Mouse (Mus musculus) thymus, adult 2 months (tissue): Measurements from ENCODE around the gene Tmed2. TPM values are rescaled to one million over a fixed set of nuclear protein-coding genes. Genes with fewer than 3 reads are reported as not detected.

Experiments used
- DNase-seq: peaks from one replicate; pipeline ENCODE4 v3.0.0; 2021
- H3K27ac ChIP-seq: fragments of 200-500 bp; 2 replicates; pipeline ENCODE4 v1.5.1; 2012; ENCODE audit warnings: low read length, control low read depth; ENCODE audit not compliant: control insufficient read depth, insufficient read depth
- H3K27me3 ChIP-seq: fragments of 200-500 bp; 2 replicates; pipeline ENCODE4 v1.6.1; 2012; ENCODE audit warnings: mild to moderate bottlenecking, low read length, moderate library complexity, mixed read lengths; ENCODE audit not compliant: control insufficient read depth, insufficient read depth
- H3K36me3 ChIP-seq: fragments of 200-500 bp; 2 replicates; pipeline ENCODE4 v1.6.1; 2012; ENCODE audit warnings: mild to moderate bottlenecking, low read length, moderate library complexity; ENCODE audit not compliant: control insufficient read depth, insufficient read depth
- H3K4me1 ChIP-seq: fragments of 200-500 bp; replicated peaks from 2 replicates; pipeline ENCODE4 v1.6.1; 2012; ENCODE audit warnings: low read length; ENCODE audit not compliant: control insufficient read depth, insufficient read depth
- H3K4me3 ChIP-seq: fragments of 200-500 bp; 2 replicates; pipeline ENCODE4 v1.5.1; 2012; ENCODE audit warnings: mild to moderate bottlenecking, low read length, control low read depth, moderate library complexity; ENCODE audit not compliant: control insufficient read depth, insufficient read depth
- CTCF ChIP-seq: fragments of 200-500 bp; IDR thresholded peaks from 2 replicates; pipeline ENCODE4 v1.5.1; 2012; ENCODE audit warnings: mild to moderate bottlenecking, control low read depth, low read length, moderate library complexity, borderline replicate concordance; ENCODE audit not compliant: control insufficient read depth, poor library complexity, insufficient read depth; ENCODE audit errors: extremely low read depth
- POLR2A ChIP-seq: fragments of 200-500 bp; IDR thresholded peaks from 2 replicates; pipeline ENCODE4 v1.6.1; 2012; ENCODE audit warnings: mild to moderate bottlenecking, low read length, control low read depth, moderate library complexity; ENCODE audit not compliant: control insufficient read depth, poor library complexity, insufficient read depth; ENCODE audit errors: extremely low read depth
- WGBS: fragments of 180-500 bp; shearing (Covaris S2); methylation state at CpG from one replicate; pipeline ENCODE4 v1.1.7; 2018; 5-methylcytosine and 5-hydroxymethylcytosine counted together
- polyA plus RNA-seq: library from polyadenylated mRNA; depleted of rRNA; stranded (reverse); fragments of >200 nt; gene quantifications from 2 replicates; pipeline ENCODE4 v1.2.3, GENCODE M21; 2012

The Tmed2 gene
- polyA plus RNA-seq, 1 experiment, result 134 TPM

DNA sequence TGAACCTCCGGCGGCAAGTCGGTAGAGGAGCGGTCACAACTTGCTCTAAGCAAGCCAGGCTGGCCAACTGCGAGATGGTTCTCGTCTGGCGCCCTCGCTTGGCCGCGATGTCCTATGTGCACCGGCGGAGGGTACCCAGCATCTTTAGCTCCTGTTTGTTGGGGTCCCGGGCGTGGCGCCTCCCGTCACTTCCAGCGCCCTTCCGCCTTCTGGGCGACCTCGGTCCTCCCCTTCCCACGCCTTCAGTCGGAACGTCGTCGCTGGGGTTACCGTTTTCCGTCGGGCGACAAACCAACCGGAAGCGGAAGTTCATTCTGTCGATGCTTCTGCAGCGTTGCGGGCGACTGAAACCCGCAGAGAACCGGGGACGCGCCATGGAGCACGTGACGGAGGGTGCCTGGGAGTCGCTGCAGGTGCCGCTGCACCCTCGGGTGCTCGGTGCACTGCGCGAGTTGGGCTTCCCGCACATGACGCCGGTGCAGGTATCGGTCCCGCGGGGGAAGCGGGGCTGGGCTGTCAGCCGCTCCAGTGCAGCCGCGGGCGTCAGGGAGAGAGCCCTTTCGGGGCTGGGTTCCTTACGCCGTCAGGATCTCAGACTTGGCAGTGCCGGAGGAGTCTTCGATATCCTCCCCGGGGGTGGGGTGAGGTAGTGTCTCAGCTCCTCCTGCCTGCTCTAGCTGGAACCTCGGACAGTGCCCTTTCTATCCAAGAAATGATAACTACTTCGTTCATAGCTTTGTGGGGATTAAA is 12.2 kb downstream of the Tmed2 start, which contains the start of gene Ddx55:
Gene Ddx55, plus strand, starts transcription at position 307 of the 750 bp plus-strand sequence.
- Histone ChIP-seq H3K27ac (peak within 1 kb of the TSS; percentile 21), H3K27me3 (no peaks in the 10 kb centered on the region), H3K4me1 (peaks cover 7% of the 10 kb centered on the region), H3K4me3 (peak within 1 kb of the TSS; percentile 67), H3K36me3 (peaks cover 32% of the 10 kb centered on the region)
- DNase-seq, result peak; percentile 93
- under 1% methylated on average over 66 of the region's 66 CpGs for WGBS
- TF ChIP-seq CTCF (peak; percentile 51; the same call in 1 of the 2 replicates), POLR2A (peak; percentile 78)

GRCm38 (mm10) chr5:124553607-124554006 is 13.1 kb downstream of the Tmed2 start:
- Histone ChIP-seq H3K27ac (no peak overlapping the region), H3K36me3 (peaks cover 30% of the 10 kb centered on the region), H3K4me1 (peaks cover 7% of the 10 kb centered on the region), H3K27me3 (no peaks in the 10 kb centered on the region), H3K4me3 (no peak overlapping the region)
- WGBS, result 83% methylated on average over 6 of the region's 6 CpGs
- DNase-seq, result no peak
- no peak for TF ChIP-seq POLR2A
- TF ChIP-seq CTCF, result no peak

GRCm38 (mm10) chr5:124555145-124555544 is 14.7 kb downstream of the Tmed2 start:
- peaks cover 7% of the 10 kb centered on the region for H3K4me1 ChIP-seq
- peak; percentile 26 for DNase-seq
- TF ChIP-seq POLR2A, result no peak
- no peak for TF ChIP-seq CTCF
- no peaks in the 10 kb centered on the region for H3K27me3 ChIP-seq
- no peak overlapping the region for H3K27ac ChIP-seq
- peaks cover 41% of the 10 kb centered on the region for H3K36me3 ChIP-seq
- 74% methylated on average over 1 of the region's 1 CpGs for WGBS
- H3K4me3 ChIP-seq, result no peak overlapping the region

DNA sequence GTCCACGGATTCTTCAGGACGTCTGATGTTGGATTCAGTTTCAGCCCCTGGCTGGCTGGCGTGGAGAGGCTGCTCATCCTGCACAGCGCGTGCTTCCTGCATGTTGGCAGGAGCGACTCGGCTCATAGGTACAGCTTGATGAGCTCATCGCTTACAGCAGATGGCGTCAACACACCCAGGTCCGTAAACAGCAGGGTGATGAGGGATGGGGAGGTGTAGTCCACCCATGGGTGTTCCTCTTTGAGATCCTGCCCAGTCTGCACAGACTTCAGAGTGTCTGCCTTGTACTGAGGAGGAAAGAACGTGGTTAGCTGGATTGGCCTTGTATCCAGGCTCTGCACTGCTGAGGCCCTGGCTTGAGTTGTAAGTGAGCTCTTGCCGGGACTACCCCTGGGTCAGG is 30.6 kb downstream of the Tmed2 start:
- TF ChIP-seq POLR2A (no peak), CTCF (no peak)
- no peaks in the 10 kb centered on the region for H3K4me1 ChIP-seq
- H3K27ac ChIP-seq, result no peak overlapping the region
- no peaks in the 10 kb centered on the region for H3K27me3 ChIP-seq
- DNase-seq, result no peak
- 95% methylated on average over 12 of the region's 12 CpGs for WGBS
- H3K36me3 ChIP-seq, result peaks cover 76% of the 10 kb centered on the region
- H3K4me3 ChIP-seq, result no peak overlapping the region

- Histone ChIP-seq H3K4me3 (no peak overlapping the region), H3K27ac (no peak overlapping the region), H3K36me3 (peaks cover 47% of the 10 kb centered on the region), H3K27me3 (no peaks in the 10 kb centered on the region), H3K4me1 (peaks cover 10% of the 10 kb centered on the region)
- WGBS, result 97% methylated on average over 7 of the region's 7 CpGs
- TF ChIP-seq CTCF, result no peak
- no peak for TF ChIP-seq POLR2A
- DNase-seq, result no peak
These were observed 35.0 kb downstream of the Tmed2 start for GRCm38 (mm10) chr5:124575467-124575866.

DNA sequence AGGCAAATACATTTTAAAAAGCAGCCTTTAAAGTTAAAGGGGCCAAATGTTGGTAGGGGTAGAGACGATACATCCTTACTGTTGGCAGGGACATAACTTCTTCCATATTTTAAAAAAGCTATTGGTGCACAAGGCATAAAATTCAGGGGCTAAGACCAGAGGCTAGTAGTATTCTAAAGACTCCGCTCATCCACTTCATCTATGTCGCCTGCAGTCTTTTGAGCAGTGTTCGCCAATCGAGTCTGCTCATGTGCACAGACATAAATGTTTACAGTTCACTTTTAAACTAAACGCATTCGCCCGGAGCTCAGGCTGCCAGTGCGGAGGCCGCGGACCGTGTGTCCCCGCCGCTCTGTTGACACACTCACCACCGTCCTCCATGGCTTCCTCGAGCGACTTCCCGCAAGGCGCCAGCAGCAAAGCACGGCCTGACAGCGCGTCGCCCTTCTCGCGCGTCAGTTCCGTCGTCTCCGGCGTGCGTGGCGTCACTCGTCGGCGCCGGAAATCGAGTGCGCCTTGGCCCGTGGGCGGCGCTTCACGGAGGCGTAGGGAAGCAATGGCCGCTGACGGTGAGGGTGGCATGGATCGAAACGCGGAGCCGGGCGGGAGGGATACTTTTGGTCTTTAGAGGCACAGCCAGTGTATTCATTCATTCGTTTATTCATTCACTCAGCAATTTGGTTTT is 38.3 kb downstream of the Tmed2 start, which contains the start of the genes Eif2b1 and Gtf2h3:
Gene Eif2b1, minus strand, starts transcription at position 499 of the 685 bp plus-strand sequence.
Gene Gtf2h3, plus strand, starts transcription at position 508 of the 685 bp plus-strand sequence.
- no peaks in the 10 kb centered on the region for H3K27me3 ChIP-seq
- H3K4me1 ChIP-seq, result peaks cover 10% of the 10 kb centered on the region
- TF ChIP-seq POLR2A (peak; percentile 78), CTCF (no peak)
- no peak within 1 kb of the TSS for H3K27ac ChIP-seq
- peak within 1 kb of the TSS; percentile 70 for H3K4me3 ChIP-seq
- under 1% methylated on average over 51 of the region's 51 CpGs for WGBS
- DNase-seq, result peak; percentile 92
- H3K36me3 ChIP-seq, result peaks cover 15% of the 10 kb centered on the region
